Mouse (Mus musculus): Measurements from ENCODE around the gene Bbx. TPM values are rescaled to one million over a fixed set of nuclear protein-coding genes. Genes with fewer than 3 reads are reported as not detected.

Bbx gene
- polyA plus RNA-seq, 1 experiment from 2014 or later: 20.4 TPM

DNA sequence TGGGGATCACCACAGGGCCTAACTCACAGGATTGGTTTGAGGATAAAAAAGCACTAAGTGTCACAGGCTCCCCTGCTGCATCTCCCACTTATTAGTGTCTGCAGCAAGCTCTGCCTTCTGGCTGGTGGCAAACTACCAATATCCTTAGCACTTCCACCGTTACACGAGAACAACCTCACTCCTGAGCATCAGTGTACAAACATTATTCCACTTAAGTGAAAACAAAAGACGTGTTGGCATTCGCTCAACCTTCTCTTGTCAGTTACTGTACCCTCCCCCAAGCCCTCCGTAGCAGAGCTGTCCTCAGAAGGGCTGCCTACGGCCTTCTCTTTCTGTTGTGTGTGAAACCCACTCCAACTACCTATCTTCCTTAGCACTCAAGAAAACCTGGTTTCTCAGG is 221.0 kb downstream of the Bbx start:
- Histone ChIP-seq H3K4me2 (no peak overlapping the region), H3K36me3 (no peaks in the 10 kb centered on the region), H3K9ac (no peak overlapping the region), H3K4me1 (replicated peaks) (no peaks in the 10 kb centered on the region), H3K27me3 (no peaks in the 10 kb centered on the region), H3K27ac (replicated peaks) (no peak overlapping the region), H3K9me3 (no peaks in the 10 kb centered on the region), H3K4me3 (no peak overlapping the region)
- no peak for ATAC-seq (ENCODE audit: low FRiP score, low read depth)
- WGBS: 60% methylated on average over 6 of the region's 6 CpGs

DNA sequence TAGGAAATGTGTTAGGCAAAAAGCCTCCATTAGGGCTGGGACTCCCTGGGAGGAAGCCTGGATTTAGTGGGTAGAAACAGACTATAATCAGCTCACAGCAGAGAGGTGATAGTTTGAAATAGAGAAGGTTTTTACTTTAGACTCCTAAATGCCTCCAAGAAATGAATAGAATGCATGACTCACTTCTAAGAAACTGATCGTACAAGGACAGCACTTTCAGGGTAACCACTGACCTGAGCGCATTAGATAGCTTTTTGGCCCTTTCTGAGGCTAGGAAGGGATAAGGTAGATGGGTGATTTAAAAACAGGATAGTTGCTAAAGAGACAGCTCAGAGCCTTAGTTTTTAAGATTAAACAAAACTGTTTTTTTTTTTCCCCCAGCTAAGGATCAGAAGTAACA is 221.4 kb downstream of the Bbx start:
- ATAC-seq (ENCODE audit: low FRiP score, low read depth): no peak
- H3K9me3 ChIP-seq: no peaks in the 10 kb centered on the region
- 91% methylated on average over 2 of the region's 2 CpGs for WGBS
- no peaks in the 10 kb centered on the region for H3K36me3 ChIP-seq
- no peak overlapping the region for H3K27ac ChIP-seq (replicated peaks)
- H3K27me3 ChIP-seq: no peaks in the 10 kb centered on the region
- H3K4me2 ChIP-seq: no peak overlapping the region
- H3K4me3 ChIP-seq: no peak overlapping the region
- H3K9ac ChIP-seq: no peak overlapping the region
- H3K4me1 ChIP-seq (replicated peaks): no peaks in the 10 kb centered on the region

DNA sequence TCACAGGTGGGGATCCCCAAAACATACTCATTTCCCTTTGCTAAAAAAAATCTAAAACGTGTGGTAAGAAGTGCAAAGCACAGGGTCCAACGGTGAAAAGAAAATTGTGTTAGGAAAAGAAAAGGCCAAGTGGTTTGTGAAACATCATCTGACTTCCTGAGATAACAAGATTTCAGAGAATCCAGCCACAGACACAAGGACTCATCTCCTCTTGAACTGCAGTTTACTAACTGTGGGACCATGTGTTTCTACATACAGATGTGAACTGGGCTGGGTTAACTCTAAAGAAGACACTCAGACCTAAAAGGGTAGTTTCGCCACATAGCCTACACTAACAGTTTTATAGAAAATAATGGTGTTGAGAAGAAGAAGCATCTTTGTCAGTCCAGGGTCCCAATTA is 227.2 kb downstream of the Bbx start:
- no peak overlapping the region for H3K4me2 ChIP-seq
- H3K4me1 ChIP-seq (replicated peaks): no peaks in the 10 kb centered on the region
- H3K27ac ChIP-seq (replicated peaks): no peak overlapping the region
- 91% methylated on average over 3 of the region's 3 CpGs for WGBS
- no peak for ATAC-seq (ENCODE audit: low FRiP score, low read depth)
- H3K9ac ChIP-seq: no peak overlapping the region
- peaks cover 10% of the 10 kb centered on the region for H3K36me3 ChIP-seq
- no peaks in the 10 kb centered on the region for H3K27me3 ChIP-seq
- no peak overlapping the region for H3K4me3 ChIP-seq
- H3K9me3 ChIP-seq: no peaks in the 10 kb centered on the region

DNA sequence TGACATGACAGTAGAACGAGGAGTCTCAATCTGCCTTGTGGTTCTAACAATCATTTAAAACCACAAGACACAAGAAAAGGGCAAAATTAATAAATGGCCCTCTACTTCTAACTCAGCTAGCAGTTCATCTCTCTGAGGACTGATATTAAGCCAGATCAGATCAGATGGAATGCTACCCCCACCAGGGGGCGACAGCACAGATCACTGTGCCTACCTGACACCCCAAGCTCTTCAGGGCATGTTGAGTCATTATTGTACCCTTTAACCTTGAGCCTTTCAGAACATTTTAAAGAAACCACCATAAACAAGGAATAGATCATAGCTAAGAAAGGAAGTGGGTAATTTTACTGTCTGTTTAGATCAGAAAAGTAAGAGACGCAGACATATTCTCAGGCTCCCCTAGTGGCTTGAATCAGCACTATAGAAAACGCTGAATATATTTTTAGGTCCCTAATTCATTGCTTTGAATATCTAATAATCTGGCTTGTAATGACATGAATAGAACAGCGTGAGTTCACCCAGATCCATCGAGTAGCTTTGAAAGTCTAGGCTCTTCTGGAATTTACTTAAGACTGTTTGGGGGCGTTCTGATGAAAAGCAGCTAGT is 230.5 kb downstream of the Bbx start:
- no peaks in the 10 kb centered on the region for H3K9me3 ChIP-seq
- no peak overlapping the region for H3K4me2 ChIP-seq
- H3K27ac ChIP-seq (replicated peaks): no peak overlapping the region
- no peak for ATAC-seq (ENCODE audit: low FRiP score, low read depth)
- 81% methylated on average over 7 of the region's 7 CpGs for WGBS
- H3K4me3 ChIP-seq: no peak overlapping the region
- no peak overlapping the region for H3K9ac ChIP-seq
- peaks cover 13% of the 10 kb centered on the region for H3K36me3 ChIP-seq
- H3K4me1 ChIP-seq (replicated peaks): no peaks in the 10 kb centered on the region
- H3K27me3 ChIP-seq: no peaks in the 10 kb centered on the region

DNA sequence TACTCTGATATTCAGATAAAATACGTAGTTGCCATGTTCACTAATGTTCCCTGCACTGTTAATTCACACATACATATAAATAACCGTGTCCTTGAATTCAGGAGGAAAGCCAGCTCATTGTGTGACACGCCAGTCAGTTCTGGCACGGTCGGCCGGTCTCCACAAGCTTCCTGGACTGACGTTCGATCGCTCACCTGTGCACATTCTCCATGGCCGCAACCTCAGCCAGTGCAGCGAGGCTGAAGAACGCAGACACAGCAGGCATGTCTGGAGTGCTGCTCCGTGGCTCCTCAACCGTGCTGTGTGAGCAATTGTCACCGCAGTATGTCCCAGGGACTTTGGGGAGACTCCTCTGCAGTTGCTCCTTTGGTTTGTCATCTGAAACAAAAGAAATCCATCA is 232.0 kb downstream of the Bbx start:
- Histone ChIP-seq H3K4me1 (replicated peaks) (no peaks in the 10 kb centered on the region), H3K27ac (replicated peaks) (no peak overlapping the region), H3K27me3 (no peaks in the 10 kb centered on the region), H3K4me2 (no peak overlapping the region), H3K36me3 (peaks cover 13% of the 10 kb centered on the region), H3K9me3 (no peaks in the 10 kb centered on the region), H3K4me3 (no peak overlapping the region), H3K9ac (no peak overlapping the region)
- 85% methylated on average over 15 of the region's 15 CpGs for WGBS
- ATAC-seq (ENCODE audit: low FRiP score, low read depth): no peak

DNA sequence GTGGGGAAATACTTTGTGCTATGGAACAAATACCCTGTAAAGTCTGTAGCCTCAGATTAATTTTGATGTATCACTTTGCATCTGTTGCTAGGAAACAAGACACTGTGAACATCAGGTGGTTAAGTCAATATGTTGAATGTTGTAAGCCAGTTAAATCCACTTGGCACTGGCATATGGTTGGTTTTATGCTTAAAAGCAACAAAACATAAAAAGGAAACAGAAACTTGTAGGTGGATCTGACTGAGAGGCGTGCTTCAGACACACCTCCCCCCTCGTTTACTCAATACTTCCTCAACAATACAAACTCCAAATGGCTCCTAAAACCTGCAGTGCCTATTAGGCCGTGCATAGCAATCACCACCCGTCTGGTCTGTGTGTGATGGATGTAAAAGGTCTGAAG is 236.1 kb downstream of the Bbx start:
- Histone ChIP-seq H3K27ac (replicated peaks) (no peak overlapping the region), H3K4me1 (replicated peaks) (no peaks in the 10 kb centered on the region), H3K4me3 (no peak overlapping the region), H3K9me3 (no peaks in the 10 kb centered on the region), H3K27me3 (no peaks in the 10 kb centered on the region), H3K9ac (no peak overlapping the region), H3K4me2 (no peak overlapping the region), H3K36me3 (peaks cover 12% of the 10 kb centered on the region)
- no peak for ATAC-seq (ENCODE audit: low FRiP score, low read depth)
- 57% methylated on average over 4 of the region's 4 CpGs for WGBS

DNA sequence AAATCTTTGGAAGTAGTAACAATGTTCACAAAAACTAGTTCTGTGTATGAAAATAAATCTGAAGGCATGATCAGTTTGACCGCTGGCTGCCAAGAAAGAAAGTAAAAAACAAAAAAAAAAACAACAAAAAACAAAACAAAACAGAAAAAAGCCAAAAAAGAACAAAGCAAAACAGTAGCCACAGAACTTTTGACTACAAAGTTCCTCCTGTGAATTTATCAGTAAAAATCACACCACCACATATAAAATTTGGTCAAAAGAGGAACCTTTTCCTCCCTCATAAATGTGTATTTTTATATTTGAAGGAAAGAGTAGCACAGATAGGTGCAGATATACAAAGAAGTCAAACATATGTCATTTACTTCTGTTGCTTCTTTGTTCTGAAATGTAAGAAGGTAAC is 239.6 kb downstream of the Bbx start:
- H3K27ac ChIP-seq (replicated peaks): no peak overlapping the region

DNA sequence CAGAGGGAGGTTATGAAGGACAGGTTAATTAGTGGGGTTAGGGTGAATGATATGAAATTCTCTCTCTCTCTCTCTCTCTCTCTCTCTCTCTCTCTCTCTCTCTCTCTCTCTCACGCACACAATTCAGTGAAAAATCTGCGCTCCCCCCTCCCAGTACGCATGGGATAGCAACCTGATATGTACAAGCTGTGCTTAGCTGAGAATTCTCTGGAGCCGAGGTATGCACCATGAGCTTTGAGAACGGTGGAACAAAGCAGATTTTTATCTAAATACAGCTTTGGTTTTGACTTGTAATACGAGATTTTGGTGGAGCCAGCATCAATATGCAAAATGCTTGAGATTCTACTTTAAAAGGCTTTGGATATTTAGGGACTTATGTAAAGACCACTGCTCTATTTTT is 243.1 kb downstream of the Bbx start:
- 70% methylated on average over 6 of the region's 6 CpGs for WGBS
- Histone ChIP-seq H3K4me2 (no peak overlapping the region), H3K27ac (replicated peaks) (no peak overlapping the region), H3K4me3 (no peak overlapping the region), H3K36me3 (0 out of 2 replicates have a peak, but pooled peaks cover 3% of the 10 kb centered on the region), H3K4me1 (replicated peaks) (peaks cover 6% of the 10 kb centered on the region; the same call in 1 of the 2 replicates), H3K9ac (no peak overlapping the region), H3K9me3 (no peaks in the 10 kb centered on the region), H3K27me3 (no peaks in the 10 kb centered on the region)
- no peak for ATAC-seq (ENCODE audit: low FRiP score, low read depth)

More for the DNA sequence above, 239.6 kb downstream of the Bbx start:
- Histone ChIP-seq H3K36me3 (0 out of 2 replicates have a peak, but pooled peaks cover 3% of the 10 kb centered on the region), H3K9ac (no peak overlapping the region), H3K4me2 (no peak overlapping the region), H3K4me3 (no peak overlapping the region), H3K9me3 (no peaks in the 10 kb centered on the region), H3K27me3 (no peaks in the 10 kb centered on the region), H3K4me1 (replicated peaks) (no peaks in the 10 kb centered on the region)
- ATAC-seq (ENCODE audit: low FRiP score, low read depth): no peak
- WGBS: 95% methylated on average over 1 of the region's 1 CpGs

DNA sequence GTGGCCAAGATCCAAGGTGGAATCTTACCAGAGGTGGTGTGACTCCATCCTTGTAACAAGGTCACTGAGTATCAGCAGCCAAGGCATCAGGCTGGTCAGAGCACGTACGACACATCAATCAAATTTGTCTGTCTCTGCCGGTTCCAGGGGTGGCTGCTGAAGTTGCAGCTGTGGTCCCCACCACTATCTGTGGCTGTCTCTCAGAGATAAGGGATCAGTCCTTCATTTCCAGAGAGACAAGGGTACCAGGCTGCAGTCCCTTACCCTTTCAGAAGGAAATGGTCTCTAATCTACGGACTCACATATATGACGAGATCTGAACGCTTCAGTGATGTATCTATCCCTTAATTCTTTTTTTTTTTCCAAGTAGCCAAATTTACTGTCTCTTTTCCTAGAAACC is 245.6 kb downstream of the Bbx start:
- Histone ChIP-seq H3K9ac (no peak overlapping the region), H3K27ac (replicated peaks) (no peak overlapping the region), H3K4me1 (replicated peaks) (peaks cover 6% of the 10 kb centered on the region; the same call in 1 of the 2 replicates), H3K4me3 (no peak overlapping the region), H3K27me3 (no peaks in the 10 kb centered on the region), H3K4me2 (no peak overlapping the region), H3K36me3 (no peaks in the 10 kb centered on the region), H3K9me3 (no peaks in the 10 kb centered on the region)
- WGBS: 87% methylated on average over 6 of the region's 6 CpGs
- no peak for ATAC-seq (ENCODE audit: low FRiP score, low read depth)

DNA sequence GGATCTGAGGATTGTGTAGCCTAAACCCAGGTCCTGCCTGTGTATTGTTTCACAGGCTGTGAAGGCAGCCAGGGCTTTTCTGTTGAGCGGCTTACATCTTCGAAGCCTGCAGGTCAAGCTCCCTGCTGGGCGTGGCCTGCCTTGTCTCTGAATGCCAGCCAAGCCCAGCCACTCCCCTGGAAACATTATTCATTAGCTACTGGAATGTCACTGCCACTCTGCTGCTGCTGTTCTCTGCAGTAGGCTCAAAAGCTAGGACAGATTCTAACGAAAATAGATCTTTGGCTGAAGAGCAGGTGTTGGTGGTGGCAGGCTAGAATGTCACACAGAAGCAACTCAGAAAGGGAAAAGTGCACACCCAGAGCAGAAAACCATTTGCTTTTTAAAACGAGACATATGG is 247.1 kb downstream of the Bbx start:
- peak; percentile 30; the same call in 1 of the 2 replicates for ATAC-seq (ENCODE audit: low FRiP score, low read depth)
- Histone ChIP-seq H3K27me3 (no peaks in the 10 kb centered on the region), H3K9me3 (no peaks in the 10 kb centered on the region), H3K4me2 (no peak overlapping the region), H3K4me1 (replicated peaks) (peaks cover 6% of the 10 kb centered on the region; the same call in 1 of the 2 replicates), H3K27ac (replicated peaks) (no peak overlapping the region), H3K4me3 (no peak overlapping the region), H3K36me3 (no peaks in the 10 kb centered on the region), H3K9ac (no peak overlapping the region)
- WGBS: 13% methylated on average over 5 of the region's 5 CpGs

DNA sequence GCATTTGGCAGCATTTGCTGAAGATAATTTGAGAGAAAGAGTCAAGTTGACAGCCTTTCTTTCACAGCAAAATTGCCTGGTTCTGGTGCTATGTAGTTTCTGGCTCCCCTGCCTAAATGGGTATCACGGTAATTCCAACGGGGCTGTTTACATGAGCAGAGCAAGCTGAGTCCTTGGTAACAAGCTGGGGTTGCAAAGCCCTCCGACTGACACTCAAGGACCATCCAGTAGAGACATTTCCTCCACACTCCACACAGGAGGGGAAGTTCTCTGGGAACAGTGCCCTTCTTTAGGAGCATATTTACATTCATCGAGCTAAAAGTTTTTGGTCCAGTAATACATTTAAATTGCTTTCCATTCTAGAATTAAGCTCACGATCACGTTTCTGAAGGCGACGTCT is 249.2 kb downstream of the Bbx start:
- Histone ChIP-seq H3K4me2 (no peak overlapping the region), H3K27me3 (no peaks in the 10 kb centered on the region), H3K27ac (replicated peaks) (no peak overlapping the region), H3K9ac (no peak overlapping the region), H3K36me3 (no peaks in the 10 kb centered on the region), H3K9me3 (no peaks in the 10 kb centered on the region), H3K4me3 (no peak overlapping the region), H3K4me1 (replicated peaks) (peaks cover 6% of the 10 kb centered on the region; the same call in 1 of the 2 replicates)
- no peak for ATAC-seq (ENCODE audit: low FRiP score, low read depth)
- WGBS: 74% methylated on average over 8 of the region's 8 CpGs

DNA sequence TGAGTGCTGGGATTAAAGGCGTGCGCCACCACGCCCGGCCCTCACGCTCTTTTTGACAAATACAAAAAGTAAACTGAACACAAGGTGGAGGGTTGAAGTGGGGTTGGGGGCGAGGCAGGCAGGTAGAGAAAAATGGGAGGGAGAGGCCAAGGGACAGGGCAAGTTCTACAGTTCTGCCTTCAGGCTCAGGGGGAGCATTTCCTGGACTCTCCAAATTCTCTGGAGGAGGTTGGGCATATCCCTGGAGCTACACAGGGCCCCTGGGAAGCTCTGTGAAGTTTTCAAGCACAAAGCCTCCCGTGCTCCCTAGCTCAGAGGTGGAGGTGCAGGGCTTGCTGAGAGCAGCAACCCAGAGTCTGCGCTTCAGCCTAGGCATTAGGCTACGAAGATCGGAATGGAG is 249.6 kb downstream of the Bbx start:
- Histone ChIP-seq H3K9ac (no peak overlapping the region), H3K9me3 (no peaks in the 10 kb centered on the region), H3K4me3 (no peak overlapping the region), H3K4me2 (no peak overlapping the region), H3K36me3 (no peaks in the 10 kb centered on the region), H3K27me3 (no peaks in the 10 kb centered on the region), H3K27ac (replicated peaks) (no peak overlapping the region), H3K4me1 (replicated peaks) (peaks cover 6% of the 10 kb centered on the region; the same call in 1 of the 2 replicates)
- ATAC-seq (ENCODE audit: low FRiP score, low read depth): no peak
- WGBS: 86% methylated on average over 10 of the region's 10 CpGs

DNA sequence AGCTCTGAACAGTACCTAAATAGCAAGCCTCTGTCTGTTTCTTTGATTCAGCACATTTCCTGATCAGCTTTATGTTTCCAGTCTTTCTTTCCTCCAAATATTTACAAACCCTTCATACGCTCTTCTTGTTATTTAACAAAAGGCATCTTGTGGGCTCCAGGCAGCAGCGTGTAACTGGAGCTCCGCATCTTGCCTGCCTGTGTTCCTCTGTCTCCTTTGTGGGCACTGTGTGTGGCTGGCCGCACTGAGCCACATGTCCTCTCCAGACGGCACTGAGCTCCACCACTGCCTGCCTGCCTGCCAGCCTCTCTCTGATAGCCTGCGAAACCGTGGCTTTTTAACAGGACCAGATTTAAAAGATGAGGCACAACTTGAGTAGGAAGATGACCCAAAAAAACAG is 259.4 kb downstream of the Bbx start:
- Histone ChIP-seq H3K36me3 (no peaks in the 10 kb centered on the region), H3K4me2 (no peak overlapping the region), H3K9ac (no peak overlapping the region), H3K27ac (replicated peaks) (no peak overlapping the region), H3K4me3 (no peak overlapping the region), H3K9me3 (no peaks in the 10 kb centered on the region), H3K4me1 (replicated peaks) (no peaks in the 10 kb centered on the region), H3K27me3 (no peaks in the 10 kb centered on the region)
- no peak for ATAC-seq (ENCODE audit: low FRiP score, low read depth)
- 51% methylated on average over 7 of the region's 7 CpGs for WGBS

Measured in hindbrain, embryonic 15.5 days (tissue).